Mouse (Mus musculus): Measurements from ENCODE around the gene Bag1.

The Bag1 gene

DNA sequence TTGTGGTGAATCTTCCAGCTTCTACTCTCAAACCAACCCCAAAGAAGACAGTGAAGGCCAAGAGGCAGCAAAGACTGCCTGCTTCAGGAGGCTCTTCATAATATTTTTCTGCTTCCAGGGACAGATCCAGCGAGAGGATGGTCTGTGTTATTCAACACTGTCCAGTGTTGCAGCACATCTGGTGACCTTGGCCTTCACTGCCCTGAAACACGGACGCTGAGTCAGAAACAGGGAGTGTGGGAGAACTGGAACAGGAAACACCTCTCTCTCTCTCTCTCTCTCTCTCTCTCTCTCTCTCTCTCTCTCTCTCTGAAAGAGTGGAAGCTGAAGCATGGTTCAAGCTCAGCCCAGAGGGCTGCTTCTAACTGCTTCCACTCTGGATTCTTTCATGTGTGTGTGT, 58.8 kb downstream of the Bag1 start:
- in situ Hi-C loops (cut with MboI, MseI): no loop called here

DNA sequence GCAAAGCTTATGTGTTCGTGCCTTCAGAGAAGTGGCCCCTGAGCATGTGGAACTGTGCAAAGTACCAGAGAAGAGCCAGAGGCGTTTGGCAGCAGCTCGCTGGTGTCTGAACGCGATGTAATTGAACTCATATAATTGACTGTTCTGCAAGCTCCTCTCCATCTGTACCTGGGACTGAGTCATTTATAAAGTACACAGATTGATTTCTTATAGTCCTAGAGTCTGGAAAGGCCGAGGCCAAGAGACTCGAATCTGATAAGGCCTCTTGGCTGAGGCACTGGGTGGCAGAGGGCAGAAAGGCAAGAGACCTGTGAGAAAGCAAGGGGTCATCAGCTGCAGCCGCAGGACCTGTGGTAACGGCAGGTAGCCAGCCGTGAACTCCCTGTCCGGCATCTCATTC, 59.3 kb downstream of the Bag1 start:
- in situ Hi-C loops (cut with MboI, MseI): no loop called here
